Mouse (Mus musculus): ENCODE measurements around the gene Dclre1a. TPM values are rescaled to one million over a fixed set of nuclear protein-coding genes. Genes with fewer than 3 reads are reported as not detected.
"Not testable (repeated sequence)": the region's sequence is repeated elsewhere in the genome, so short reads cannot be mapped to it uniquely, and the experiment has no call there.

The Dclre1a gene
- polyA plus RNA-seq, 1 experiment from 2014 or later: 25.3 TPM

GRCm38 (mm10) chr19:56494157-56494556, 53.9 kb downstream of the Dclre1a start:
- not testable (repeated sequence) for H3K27ac ChIP-seq (replicated peaks; ENCODE audit: low read depth, low read length); H3K4me2 ChIP-seq (ENCODE audit: low read depth, low read length); H3K36me3 ChIP-seq (replicated peaks; ENCODE audit: control insufficient read depth, insufficient read depth, low read depth, low read length); H3K9ac ChIP-seq (replicated peaks; ENCODE audit: low read length); DNase-seq (ENCODE audit: low spot score); H3K27me3 ChIP-seq (ENCODE audit: control insufficient read depth, insufficient read depth, low read length); H3K4me3 ChIP-seq (ENCODE audit: low read depth, low read length); ATAC-seq (replicated peaks; ENCODE audit: insufficient number of reproducible peaks, low FRiP score, low TSS enrichment, low read depth); H3K4me1 ChIP-seq (ENCODE audit: control insufficient read depth, insufficient read depth, low read length); H3K9me3 ChIP-seq (replicated peaks; ENCODE audit: control insufficient read depth, low read length)
- no CpG with 5 or more reads among the region's 2 CpGs for WGBS

DNA sequence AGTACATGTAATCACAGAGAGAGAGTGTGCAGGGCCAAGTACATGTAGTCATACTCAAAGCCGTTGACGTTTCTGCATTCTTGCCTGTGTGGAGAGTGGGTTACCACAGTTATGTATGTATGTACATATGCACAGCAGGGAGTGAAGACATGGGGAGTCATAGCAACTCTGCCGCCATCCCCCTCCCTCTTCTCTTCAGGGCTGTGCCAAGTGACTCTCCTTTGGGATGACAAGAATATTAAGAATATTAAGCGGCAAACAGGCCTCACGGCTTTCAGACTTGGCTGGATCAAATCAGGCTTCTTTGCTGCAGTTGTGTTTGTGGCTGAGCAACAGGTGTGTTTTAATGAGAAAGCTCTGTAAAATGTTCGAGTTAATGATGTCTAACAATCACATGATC, 58.4 kb downstream of the Dclre1a start:
- DNase-seq (ENCODE audit: low spot score) (no peak), ATAC-seq (replicated peaks; ENCODE audit: insufficient number of reproducible peaks, low FRiP score, low TSS enrichment, low read depth) (no peak)
- H3K4me1 ChIP-seq (ENCODE audit: control insufficient read depth, insufficient read depth, low read length): no peaks in the 10 kb centered on the region
- WGBS: 82% methylated on average over 6 of the region's 6 CpGs
- H3K27ac ChIP-seq (replicated peaks; ENCODE audit: low read depth, low read length): no peak overlapping the region
- no peak overlapping the region for H3K4me2 ChIP-seq (ENCODE audit: low read depth, low read length)
- H3K27me3 ChIP-seq (ENCODE audit: control insufficient read depth, insufficient read depth, low read length): no peaks in the 10 kb centered on the region
- no peaks in the 10 kb centered on the region for H3K9me3 ChIP-seq (replicated peaks; ENCODE audit: control insufficient read depth, low read length)
- H3K36me3 ChIP-seq (replicated peaks; ENCODE audit: control insufficient read depth, insufficient read depth, low read depth, low read length): no peaks in the 10 kb centered on the region
- no peak overlapping the region for H3K9ac ChIP-seq (replicated peaks; ENCODE audit: low read length)
- no peak overlapping the region for H3K4me3 ChIP-seq (ENCODE audit: low read depth, low read length)

GRCm38 (mm10) chr19:56487339-56487738, 60.7 kb downstream of the Dclre1a start:
- ATAC-seq (replicated peaks; ENCODE audit: insufficient number of reproducible peaks, low FRiP score, low TSS enrichment, low read depth): no peak
- no peak overlapping the region for H3K4me3 ChIP-seq (ENCODE audit: low read depth, low read length)
- H3K4me2 ChIP-seq (ENCODE audit: low read depth, low read length): no peak overlapping the region
- no peak overlapping the region for H3K27ac ChIP-seq (replicated peaks; ENCODE audit: low read depth, low read length)
- H3K9me3 ChIP-seq (replicated peaks; ENCODE audit: control insufficient read depth, low read length): no peaks in the 10 kb centered on the region
- no peaks in the 10 kb centered on the region for H3K36me3 ChIP-seq (replicated peaks; ENCODE audit: control insufficient read depth, insufficient read depth, low read depth, low read length)
- DNase-seq (ENCODE audit: low spot score): no peak
- no peaks in the 10 kb centered on the region for H3K27me3 ChIP-seq (ENCODE audit: control insufficient read depth, insufficient read depth, low read length)
- no peaks in the 10 kb centered on the region for H3K4me1 ChIP-seq (ENCODE audit: control insufficient read depth, insufficient read depth, low read length)
- no peak overlapping the region for H3K9ac ChIP-seq (replicated peaks; ENCODE audit: low read length)
- WGBS: 87% methylated on average over 2 of the region's 2 CpGs

GRCm38 (mm10) chr19:56486926-56487325, 61.1 kb downstream of the Dclre1a start:
- 91% methylated on average over 7 of the region's 7 CpGs for WGBS

GRCm38 (mm10) chr19:56485376-56486271, 62.4 kb downstream of the Dclre1a start:
- DNase-seq (ENCODE audit: low spot score): no peak
- Histone ChIP-seq H3K36me3 (replicated peaks; ENCODE audit: control insufficient read depth, insufficient read depth, low read depth, low read length) (no peaks in the 10 kb centered on the region), H3K4me3 (ENCODE audit: low read depth, low read length) (no peak overlapping the region), H3K9me3 (replicated peaks; ENCODE audit: control insufficient read depth, low read length) (no peaks in the 10 kb centered on the region), H3K9ac (replicated peaks; ENCODE audit: low read length) (no peak overlapping the region), H3K27ac (replicated peaks; ENCODE audit: low read depth, low read length) (no peak overlapping the region), H3K27me3 (ENCODE audit: control insufficient read depth, insufficient read depth, low read length) (no peaks in the 10 kb centered on the region), H3K4me1 (ENCODE audit: control insufficient read depth, insufficient read depth, low read length) (no peaks in the 10 kb centered on the region), H3K4me2 (ENCODE audit: low read depth, low read length) (no peak overlapping the region)
- 60% methylated on average over 13 of the region's 13 CpGs for WGBS
- no peak for ATAC-seq (replicated peaks; ENCODE audit: insufficient number of reproducible peaks, low FRiP score, low TSS enrichment, low read depth)

More at GRCm38 (mm10) chr19:56486926-56487325, 61.1 kb downstream of the Dclre1a start:
- Histone ChIP-seq H3K36me3 (replicated peaks; ENCODE audit: control insufficient read depth, insufficient read depth, low read depth, low read length) (no peaks in the 10 kb centered on the region), H3K9me3 (replicated peaks; ENCODE audit: control insufficient read depth, low read length) (no peaks in the 10 kb centered on the region), H3K9ac (replicated peaks; ENCODE audit: low read length) (no peak overlapping the region), H3K27ac (replicated peaks; ENCODE audit: low read depth, low read length) (no peak overlapping the region), H3K27me3 (ENCODE audit: control insufficient read depth, insufficient read depth, low read length) (no peaks in the 10 kb centered on the region), H3K4me3 (ENCODE audit: low read depth, low read length) (no peak overlapping the region), H3K4me2 (ENCODE audit: low read depth, low read length) (no peak overlapping the region), H3K4me1 (ENCODE audit: control insufficient read depth, insufficient read depth, low read length) (no peaks in the 10 kb centered on the region)
- ATAC-seq (replicated peaks; ENCODE audit: insufficient number of reproducible peaks, low FRiP score, low TSS enrichment, low read depth) (no peak), DNase-seq (ENCODE audit: low spot score) (no peak)

GRCm38 (mm10) chr19:56484630-56485375, 63.2 kb downstream of the Dclre1a start:
- WGBS: 71% methylated on average over 13 of the region's 13 CpGs
- no peaks in the 10 kb centered on the region for H3K9me3 ChIP-seq (replicated peaks; ENCODE audit: control insufficient read depth, low read length)

More at GRCm38 (mm10) chr19:56484630-56485375, 63.2 kb downstream of the Dclre1a start:
- DNase-seq (ENCODE audit: low spot score) (no peak), ATAC-seq (replicated peaks; ENCODE audit: insufficient number of reproducible peaks, low FRiP score, low TSS enrichment, low read depth) (no peak)
- Histone ChIP-seq H3K9ac (replicated peaks; ENCODE audit: low read length) (no peak overlapping the region), H3K27ac (replicated peaks; ENCODE audit: low read depth, low read length) (no peak overlapping the region), H3K27me3 (ENCODE audit: control insufficient read depth, insufficient read depth, low read length) (no peaks in the 10 kb centered on the region), H3K4me2 (ENCODE audit: low read depth, low read length) (no peak overlapping the region), H3K4me1 (ENCODE audit: control insufficient read depth, insufficient read depth, low read length) (no peaks in the 10 kb centered on the region), H3K4me3 (ENCODE audit: low read depth, low read length) (no peak overlapping the region), H3K36me3 (replicated peaks; ENCODE audit: control insufficient read depth, insufficient read depth, low read depth, low read length) (no peaks in the 10 kb centered on the region)
